Mouse (Mus musculus) NIH3T3 (cell line): ENCODE measurements around the gene Snupn.

ENCODE experiments used
- DNase-seq: peaks from one replicate; pipeline ENCODE4 v3.0.0-alpha.2; 2012; ENCODE audit warnings: low read depth

The Snupn gene

DNA sequence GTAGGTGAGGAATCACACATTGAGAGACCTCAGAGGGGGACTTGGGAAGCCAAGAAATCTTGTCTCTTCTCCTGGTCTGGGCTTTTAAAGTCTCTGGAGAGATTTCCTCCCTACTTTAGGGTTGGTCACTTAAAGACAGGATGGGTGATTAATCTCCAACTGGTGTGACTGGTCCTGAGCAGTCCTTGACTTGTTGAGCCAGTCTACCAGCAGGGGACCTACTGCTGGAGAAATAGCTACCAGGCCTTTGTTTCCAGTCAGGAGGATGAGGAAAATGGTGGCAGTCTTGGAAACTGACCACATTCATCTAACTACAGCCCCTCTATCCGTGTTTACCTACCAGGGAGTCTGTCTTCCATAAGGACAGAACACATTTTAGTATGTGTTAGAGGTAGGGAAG lies 61.7 kb downstream of the Snupn start:
- DNase-seq, result no peak

GRCm38 (mm10) chr9:57012895-57013294 lies 62.2 kb downstream of the Snupn start:
- no peak for DNase-seq

DNA sequence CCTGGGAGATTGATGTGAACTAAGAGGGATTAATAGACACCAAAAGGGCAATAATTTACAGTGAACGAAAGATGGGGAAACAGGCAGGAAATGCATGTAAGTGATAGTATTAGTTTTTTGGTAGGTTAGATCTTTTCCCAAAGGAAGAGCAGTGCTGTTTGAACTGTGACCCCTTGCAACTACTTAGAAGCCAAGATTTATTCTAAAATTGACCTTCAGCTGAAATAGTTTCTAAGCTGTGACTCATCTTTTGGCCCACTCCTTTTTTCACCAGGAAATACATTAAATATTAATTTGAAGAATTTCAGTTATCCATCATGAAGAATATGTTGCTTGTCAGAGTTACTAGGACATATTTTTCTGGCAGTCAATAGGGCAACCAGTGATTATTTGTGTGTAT lies 63.1 kb downstream of the Snupn start:
- DNase-seq, result peak; percentile 34

- no peak for DNase-seq
Measured at GRCm38 (mm10) chr9:57014766-57015165, 64.1 kb downstream of the Snupn start.

DNA sequence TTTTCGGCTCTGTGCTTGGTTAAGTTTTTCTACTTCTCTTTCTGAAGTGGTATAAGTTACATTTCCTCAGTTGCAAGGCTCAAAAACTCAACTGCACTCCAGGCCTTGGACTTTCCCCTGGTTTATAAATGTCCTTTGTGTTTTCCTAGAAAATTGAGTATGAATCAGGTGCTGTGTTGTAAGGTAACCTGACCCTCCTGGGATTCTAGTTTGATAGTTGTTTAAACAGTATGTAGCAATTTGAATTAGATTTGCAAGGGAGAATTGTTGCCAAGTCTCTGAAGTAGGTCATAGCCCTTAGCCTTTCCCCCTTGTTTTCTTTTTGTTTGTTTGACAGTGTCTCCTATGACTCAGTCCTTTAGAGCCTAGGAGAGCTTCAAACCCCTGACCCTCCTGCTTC lies 67.0 kb downstream of the Snupn start:
- DNase-seq, result peak; percentile 8

GRCm38 (mm10) chr9:57031756-57032155 lies 81.1 kb downstream of the Snupn start:
- DNase-seq, result peak; percentile 73
